Mouse (Mus musculus): Measurements from ENCODE around the gene Crocc2.

Crocc2 gene

DNA sequence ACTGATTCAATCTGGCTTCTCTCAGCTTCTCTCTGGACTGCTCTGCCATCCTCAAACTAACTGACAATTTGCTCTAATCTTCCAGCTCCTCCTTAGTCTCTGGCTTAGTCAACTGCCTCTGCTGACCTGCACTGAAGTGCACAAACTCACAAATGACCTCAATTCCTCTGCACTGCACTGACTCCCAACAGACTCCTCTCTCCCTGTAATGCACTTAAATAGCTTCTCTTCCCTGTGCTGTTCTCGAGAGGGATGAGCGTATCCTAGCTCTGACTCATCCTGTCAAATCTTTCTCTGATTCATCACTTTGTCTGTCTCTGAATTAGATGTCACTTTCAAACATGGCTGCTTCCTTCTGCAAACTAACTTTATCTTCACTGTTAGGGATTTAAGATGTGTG lies 99.7 kb downstream of the Crocc2 start:
- no peak for DNase-seq (ENCODE audit: low read depth in 1 of 2, low spot score in 2 of 2)

DNA sequence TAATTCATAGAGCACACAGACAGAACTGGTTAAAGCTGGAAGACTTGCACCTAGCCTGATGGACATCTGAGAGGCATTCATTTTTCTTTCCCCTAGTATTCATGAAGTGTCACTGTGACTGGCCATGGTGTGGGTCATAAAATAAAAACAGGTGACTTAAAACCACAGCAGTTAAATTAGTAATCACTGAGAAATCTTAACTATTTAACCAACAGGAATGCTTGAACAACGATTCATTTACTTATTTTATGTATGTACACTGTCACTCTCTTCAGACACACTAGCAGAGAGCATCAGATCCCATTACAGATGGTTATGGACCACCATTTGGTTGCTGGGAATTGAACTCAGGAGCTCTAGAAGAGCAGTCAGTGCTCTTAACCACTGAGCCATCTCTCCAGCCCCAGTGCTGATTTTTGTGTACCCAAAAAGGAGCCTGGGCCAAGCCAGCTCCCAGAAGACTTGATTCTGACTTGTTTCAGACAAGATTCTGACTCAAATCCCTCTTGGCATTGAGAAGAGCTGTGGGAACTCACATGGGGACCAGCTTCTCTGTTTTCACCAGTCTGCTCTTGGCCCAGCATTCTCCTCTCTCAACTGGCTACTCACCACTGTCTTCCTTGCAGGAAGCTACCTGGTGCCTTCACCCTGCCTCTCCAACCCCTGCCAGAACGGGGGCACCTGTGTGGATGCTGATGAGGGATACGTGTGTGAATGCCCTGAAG lies 102.2 kb downstream of the Crocc2 start:
- DNase-seq (ENCODE audit: low read depth in 1 of 2, low spot score in 2 of 2), result no peak

DNA sequence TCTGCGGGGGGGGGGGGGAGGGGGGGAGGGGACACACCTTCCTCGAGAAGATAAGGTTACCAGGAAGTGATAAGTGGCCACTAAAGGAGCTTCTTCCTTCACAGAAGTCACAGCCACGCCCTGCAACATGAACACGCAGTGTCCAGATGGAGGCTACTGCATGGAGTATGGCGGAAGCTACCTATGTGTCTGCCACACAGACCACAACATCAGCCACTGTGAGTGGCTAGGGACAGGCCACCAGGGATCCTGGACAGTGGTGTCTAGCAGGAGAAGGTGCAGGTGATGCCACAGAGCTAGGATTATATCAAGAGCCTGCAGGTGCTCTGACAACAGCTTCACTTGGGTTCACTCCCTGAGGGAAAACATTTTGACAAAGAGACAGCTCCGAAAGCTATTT lies 103.2 kb downstream of the Crocc2 start:
- DNase-seq (ENCODE audit: low read depth in 1 of 2, low spot score in 2 of 2), result no peak

DNA sequence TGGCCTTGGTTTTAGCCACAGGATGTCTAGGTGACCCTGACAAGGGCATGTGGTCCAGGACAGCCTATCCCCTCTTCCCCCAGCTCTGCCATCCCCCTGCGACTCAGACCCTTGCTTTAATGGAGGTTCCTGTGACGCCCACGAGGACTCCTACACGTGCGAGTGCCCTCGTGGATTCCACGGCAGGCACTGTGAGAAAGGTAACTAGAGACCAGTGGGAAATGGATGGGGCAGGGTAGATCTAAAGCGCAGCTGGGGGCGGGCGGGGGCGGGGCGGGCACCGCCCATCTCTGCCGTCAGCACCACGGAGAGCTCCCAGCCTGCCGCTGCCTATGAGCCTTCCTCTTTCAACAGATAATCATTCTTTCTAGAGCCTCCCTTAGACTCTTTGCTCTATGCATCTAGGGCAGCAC lies 103.9 kb downstream of the Crocc2 start:
- no peak for DNase-seq (ENCODE audit: low read depth in 1 of 2, low spot score in 2 of 2)

DNA sequence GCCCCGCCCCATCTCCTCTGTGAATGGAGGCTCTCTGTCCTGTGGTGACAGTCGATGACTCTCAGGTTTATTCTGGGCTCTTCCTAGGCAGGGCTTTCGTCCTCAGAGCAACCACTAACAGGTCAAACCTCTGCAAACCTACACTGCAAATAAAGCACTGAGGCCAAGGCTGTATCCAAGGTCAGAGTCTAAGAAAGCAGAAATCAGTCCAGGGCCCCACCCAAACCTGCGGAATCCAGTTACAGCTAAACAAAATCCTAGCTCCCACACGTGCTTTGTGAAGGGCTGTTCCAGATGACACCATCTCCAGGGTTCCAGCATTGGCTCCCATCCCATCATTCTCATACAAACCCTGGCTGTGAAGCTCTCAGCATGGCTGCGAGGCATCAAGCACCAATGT lies 107.0 kb downstream of the Crocc2 start:
- DNase-seq (ENCODE audit: low read depth in 1 of 2, low spot score in 2 of 2), result no peak

DNA sequence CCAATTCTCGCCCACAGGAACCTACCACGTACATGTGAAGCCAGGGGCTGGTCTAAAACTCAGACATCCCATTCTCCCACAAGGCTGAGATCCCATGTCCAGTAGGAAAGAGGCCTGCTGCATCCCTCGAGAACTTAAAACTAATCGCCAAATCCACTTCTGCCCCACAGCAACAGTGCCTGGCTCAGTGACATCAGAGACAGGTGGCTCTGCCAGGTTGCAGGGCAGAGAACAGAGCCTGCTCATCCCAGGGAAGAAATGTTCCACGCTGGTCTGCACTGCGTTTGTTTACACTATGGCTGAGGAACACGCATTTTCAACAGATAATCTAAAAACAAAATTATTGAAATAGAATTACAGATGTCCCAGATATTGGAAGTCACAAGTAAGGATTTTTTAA lies 108.5 kb downstream of the Crocc2 start:
- DNase-seq (ENCODE audit: low read depth in 1 of 2, low spot score in 2 of 2), result no peak
